Mouse (Mus musculus) layer of hippocampus, adult 9-11 months (tissue): ENCODE measurements around the gene Gm379.

Experiments used
- DNase-seq: peaks from one replicate; pipeline ENCODE4 v3.0.0; 2022

The Gm379 gene

DNA sequence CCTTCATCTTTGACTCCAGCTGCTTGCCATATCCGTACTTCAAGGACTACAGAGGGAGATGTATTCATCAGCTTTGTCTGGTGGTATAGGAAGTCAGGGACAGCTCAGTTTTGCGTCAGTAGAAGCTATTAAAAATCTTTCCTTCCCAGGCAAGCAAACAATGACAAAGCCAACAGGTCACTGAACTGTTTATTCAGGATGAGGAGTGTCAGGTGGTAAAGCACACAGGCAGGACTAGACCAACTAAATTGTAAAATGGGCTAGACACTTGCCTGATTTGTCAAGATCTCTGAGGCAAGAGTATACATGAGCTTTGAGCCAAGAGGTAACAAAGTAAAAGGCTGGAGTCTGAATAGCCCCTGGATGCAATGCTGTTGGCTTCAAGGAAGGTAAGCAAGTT is at the start of gene Gm379:
Gm379 (minus strand) TSS at position 7 of the 400 bp plus-strand sequence.
- no peak for DNase-seq

DNA sequence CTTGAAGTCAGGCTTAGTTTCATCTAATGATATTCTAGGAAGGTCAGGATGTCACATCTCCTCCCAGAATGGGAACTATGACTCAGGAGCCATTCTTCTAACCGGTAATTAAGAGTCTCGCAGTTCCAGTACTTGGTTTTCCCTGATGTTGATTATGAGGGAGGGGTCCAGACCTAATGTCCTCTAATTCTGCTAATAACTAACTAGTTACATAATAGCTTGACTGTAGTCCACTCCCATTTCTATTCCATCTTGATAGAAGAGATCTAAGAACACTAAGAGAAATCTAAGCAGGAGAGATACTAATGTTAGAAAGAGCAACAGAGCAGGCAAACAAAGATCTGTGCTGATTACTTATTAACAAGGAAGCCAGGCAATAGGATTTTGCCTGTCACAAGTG is 39.6 kb upstream of the Gm379 start:
- no peak for DNase-seq

DNA sequence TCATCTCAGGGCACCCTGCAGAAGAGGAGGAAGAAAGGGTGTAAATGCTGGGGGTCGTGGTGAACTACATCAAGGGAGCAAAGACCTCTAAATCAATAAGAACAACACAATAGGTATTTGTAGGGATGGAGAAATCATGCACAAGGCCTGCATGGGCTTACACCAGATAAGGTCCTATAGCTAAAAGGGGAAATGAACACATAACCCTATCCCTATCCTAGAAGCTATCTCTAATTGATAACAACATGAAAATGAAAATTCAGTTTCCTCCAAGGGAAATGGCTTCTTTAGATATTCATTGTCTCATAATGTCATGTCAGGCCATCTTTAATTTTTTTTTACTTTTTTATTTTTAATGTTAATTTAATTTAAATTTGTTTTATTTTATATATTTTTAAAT is 4.2 kb upstream of the Gm379 start:
- DNase-seq = no peak

DNA sequence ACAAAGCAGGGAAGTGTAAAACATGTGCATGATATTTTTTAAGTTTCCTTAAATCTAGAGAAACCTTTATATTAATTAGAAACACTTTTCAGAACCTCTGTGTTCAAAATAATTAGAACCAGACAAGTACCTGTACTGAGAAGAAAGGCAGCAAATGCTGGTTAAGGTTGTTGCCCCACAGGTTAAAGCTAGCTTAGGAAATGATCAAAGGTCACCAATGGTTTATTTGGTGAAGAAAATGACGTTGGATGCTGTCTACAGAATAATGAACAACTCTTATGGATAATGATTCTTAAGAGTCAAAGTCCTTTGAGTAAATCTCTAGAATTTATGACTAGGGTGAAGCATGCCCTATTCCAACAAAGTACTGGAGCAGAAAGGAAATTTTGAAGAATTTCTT is 42.7 kb downstream of the Gm379 start:
- DNase-seq = no peak

DNA sequence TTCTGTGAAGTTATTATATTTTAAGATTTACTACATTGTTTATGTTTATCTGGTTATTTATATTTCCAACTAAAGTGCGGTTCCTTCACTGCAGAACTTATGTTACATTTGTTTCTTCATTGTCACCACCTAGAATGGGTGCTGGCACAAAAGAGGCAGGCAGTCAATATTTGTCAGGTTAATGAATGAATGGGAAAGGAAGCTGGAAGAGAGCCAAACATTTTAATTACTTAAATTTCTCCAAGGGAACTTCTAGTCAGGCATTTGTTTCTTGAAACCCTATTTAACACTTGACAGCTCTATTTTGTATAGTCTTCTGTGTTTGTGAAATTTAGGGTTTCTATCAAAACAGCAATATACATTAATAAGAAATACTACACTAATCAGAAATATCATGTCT is 43.8 kb downstream of the Gm379 start:
- DNase-seq = no peak
